1 mouse cellular context compared by ENCODE assay signal in the genomic region with DNA sequence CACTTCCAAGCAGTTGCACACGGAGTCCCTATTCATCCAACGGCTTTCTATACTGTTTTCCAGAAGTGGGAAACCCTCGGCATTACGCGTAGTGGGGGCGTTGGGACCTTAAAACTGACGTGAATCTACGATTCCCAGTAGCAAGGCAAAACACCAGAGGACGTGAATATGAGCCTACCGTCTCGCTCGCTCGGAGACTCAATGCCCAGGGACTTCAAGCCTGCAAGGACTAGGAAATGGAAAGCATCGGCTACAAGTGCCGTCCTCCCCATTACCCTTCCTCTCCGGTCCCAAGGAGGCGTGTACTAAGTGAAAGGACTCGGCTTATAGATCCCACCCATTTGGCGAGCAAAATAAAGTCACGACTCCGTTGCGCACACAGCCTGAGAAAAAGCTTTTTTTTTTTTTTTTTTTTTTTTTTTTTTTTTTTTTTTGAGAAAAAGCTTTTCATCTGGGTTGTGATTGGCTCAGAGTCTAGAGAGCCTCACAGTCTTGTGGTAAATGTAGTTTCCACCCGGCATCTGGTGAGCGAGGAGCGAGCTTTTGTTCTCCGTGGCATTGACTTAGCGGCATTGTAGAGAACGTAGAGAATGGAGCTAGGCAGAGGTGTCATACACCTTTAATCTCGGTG.
TF ChIP-seq lines count a peak whose summit lies in the region.

No protein-coding gene starts in this region.

TF ChIP-seq in CH12.LX, 34 proteins besides CTCF, POLR2A, EP300 and RAD21 (continued from another document):
- TF ChIP-seq TCF12 (IDR thresholded peaks at IDR 0.05; ENCODE audit: low read depth, low read length) (peak; percentile 62; the same call in 1 of the 2 replicates), ZMIZ1 (IDR thresholded peaks at IDR 0.05; ENCODE audit: low read depth, low read length) (0 out of 2 replicates have a peak, but pooled peaks have one; percentile 28), MAFK (IDR thresholded peaks at IDR 0.05; ENCODE audit: insufficient replicate concordance, low read length) (no peak), KAT2A (IDR thresholded peaks at IDR 0.05; ENCODE audit: insufficient replicate concordance, low read length) (no peak), UBTF (IDR thresholded peaks at IDR 0.05; ENCODE audit: low read depth, low read length) (0 out of 2 replicates have a peak, but pooled peaks have one; percentile 16), IRF4 (IDR thresholded peaks at IDR 0.05; ENCODE audit: low read depth, low read length) (peak; percentile 53; the same call in 1 of the 2 replicates), JUN (IDR thresholded peaks at IDR 0.05; ENCODE audit: insufficient read depth, low read depth, low read length) (no peak), CHD2 (IDR thresholded peaks at IDR 0.05; ENCODE audit: low read length) (no peak), PAX5 (IDR thresholded peaks at IDR 0.05; ENCODE audit: low read length) (no peak), CHD1 (IDR thresholded peaks at IDR 0.05; ENCODE audit: low read depth, low read length) (no peak), MXI1 (IDR thresholded peaks at IDR 0.05; ENCODE audit: low read depth, low read length) (peak; percentile 76), ELF1 (IDR thresholded peaks at IDR 0.05; ENCODE audit: low read depth, low read length) (peak; percentile 53; the same call in 1 of the 2 replicates), JUND (conservative IDR thresholded peaks at IDR 0.05; ENCODE audit: low read depth, low read length) (0 out of 2 replicates have a peak, but pooled peaks have one; percentile 51), ETS1 (conservative IDR thresholded peaks at IDR 0.05; ENCODE audit: low read depth, low read length) (0 out of 2 replicates have a peak, but pooled peaks have one; percentile 24), USF1 (IDR thresholded peaks at IDR 0.05; ENCODE audit: low read depth, low read length) (no peak), SMC3 (IDR thresholded peaks at IDR 0.05; ENCODE audit: low read depth, low read length) (no peak), POLR2AphosphoS2 (IDR thresholded peaks at IDR 0.05; ENCODE audit: low read depth, low read length) (no peak; the same call in 1 of the 2 replicates), TBP (conservative IDR thresholded peaks at IDR 0.05; ENCODE audit: low read depth, low read length) (peak; percentile 76), MAX (IDR thresholded peaks at IDR 0.05; ENCODE audit: low read length) (peak; percentile 55; the same call in 1 of the 2 replicates), NELFE (IDR thresholded peaks at IDR 0.05; ENCODE audit: low read depth, low read length) (peak; percentile 61; the same call in 1 of the 2 replicates), MEF2A (IDR thresholded peaks at IDR 0.05; ENCODE audit: borderline replicate concordance, low read depth, low read length) (no peak), MYC (IDR thresholded peaks at IDR 0.05; ENCODE audit: low read depth, low read length) (peak; percentile 76; the same call in 1 of the 2 replicates), HCFC1 (IDR thresholded peaks at IDR 0.05; ENCODE audit: low read depth, low read length) (peak; percentile 83), USF2 (conservative IDR thresholded peaks at IDR 0.05; ENCODE audit: low read depth, low read length) (no peak), GABPA (IDR thresholded peaks at IDR 0.05; ENCODE audit: insufficient replicate concordance, low read depth, low read length) (no peak), ZNF384 (IDR thresholded peaks at IDR 0.05; ENCODE audit: low read depth, low read length) (peak; percentile 99), SIN3A (IDR thresholded peaks at IDR 0.05; ENCODE audit: low read length) (peak; percentile 82)
